Mouse (Mus musculus): ENCODE results near the gene Lrguk. TPM values are rescaled to one million over a fixed set of nuclear protein-coding genes. Genes with fewer than 3 reads are reported as not detected.

The Lrguk gene
- total RNA-seq, 1 experiment from 2014 or later: 0.67 TPM

DNA sequence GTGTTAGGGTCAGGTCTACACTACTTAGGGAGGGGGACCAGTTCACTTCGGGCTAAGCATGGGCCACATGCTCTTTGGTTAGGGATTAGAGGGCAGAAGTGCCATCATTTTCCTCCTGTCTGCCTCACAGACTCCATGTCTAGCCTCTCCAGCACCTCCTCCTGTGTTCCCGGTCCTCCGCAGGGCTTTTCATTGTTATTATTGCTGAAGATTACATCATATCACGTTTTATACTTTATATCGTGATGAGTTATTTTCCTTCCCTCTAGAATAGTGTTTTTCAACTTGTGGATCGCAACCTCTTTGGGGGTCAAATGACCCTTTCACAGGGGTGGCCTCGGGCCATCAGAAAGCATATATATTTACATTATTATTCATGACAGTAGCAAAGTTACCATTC lies 37.5 kb downstream of the Lrguk start:
- no peak for DNase-seq

DNA sequence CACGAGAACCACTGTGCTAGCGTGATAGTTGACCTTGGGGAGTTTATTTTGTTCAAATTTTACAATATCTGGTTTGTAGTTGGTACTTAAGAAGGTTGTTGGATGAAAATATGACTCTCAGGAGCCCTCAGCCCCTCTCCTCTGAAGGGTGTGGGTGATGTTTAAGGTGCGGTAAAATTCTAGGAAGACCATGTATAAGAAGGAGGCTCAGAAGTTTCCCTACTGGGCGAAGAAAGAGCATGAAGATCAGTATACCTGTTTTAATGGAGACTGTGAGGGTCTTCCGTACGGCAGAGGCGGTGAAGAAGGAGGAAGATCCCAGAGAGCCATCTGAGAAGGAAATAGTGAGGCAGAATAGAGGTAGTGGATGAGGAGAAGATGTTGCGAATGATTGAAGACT lies 38.0 kb downstream of the Lrguk start:
- no peak for DNase-seq

GRCm38 (mm10) chr6:34071936-34072335 lies 42.7 kb downstream of the Lrguk start:
- no peak for DNase-seq

DNA sequence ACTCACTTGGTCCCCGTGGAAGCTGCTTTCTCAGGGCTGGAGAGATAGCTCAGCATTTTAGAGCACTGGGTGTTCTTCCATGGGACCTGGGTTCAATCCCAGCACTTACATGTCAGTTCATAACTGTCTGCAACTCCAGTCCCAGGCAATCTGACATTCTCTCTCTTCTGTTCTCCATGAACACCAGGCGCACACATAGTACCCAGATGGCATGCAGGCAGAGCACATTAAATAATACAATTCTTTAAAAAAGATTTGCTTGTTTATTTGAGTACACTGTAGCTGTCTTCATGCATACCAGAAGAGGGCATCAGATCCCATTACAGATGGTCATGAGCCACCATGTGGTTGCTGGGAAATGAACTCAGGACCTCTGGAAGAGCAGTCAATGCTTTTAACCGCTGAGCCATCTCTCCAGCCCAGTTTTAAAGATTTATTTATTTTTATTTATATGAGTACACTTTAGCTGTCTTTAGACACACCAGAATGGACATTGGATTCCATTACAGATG lies 44.7 kb downstream of the Lrguk start:
- DNase-seq: no peak

GRCm38 (mm10) chr6:34075520-34075919 lies 46.3 kb downstream of the Lrguk start:
- DNase-seq: no peak

DNA sequence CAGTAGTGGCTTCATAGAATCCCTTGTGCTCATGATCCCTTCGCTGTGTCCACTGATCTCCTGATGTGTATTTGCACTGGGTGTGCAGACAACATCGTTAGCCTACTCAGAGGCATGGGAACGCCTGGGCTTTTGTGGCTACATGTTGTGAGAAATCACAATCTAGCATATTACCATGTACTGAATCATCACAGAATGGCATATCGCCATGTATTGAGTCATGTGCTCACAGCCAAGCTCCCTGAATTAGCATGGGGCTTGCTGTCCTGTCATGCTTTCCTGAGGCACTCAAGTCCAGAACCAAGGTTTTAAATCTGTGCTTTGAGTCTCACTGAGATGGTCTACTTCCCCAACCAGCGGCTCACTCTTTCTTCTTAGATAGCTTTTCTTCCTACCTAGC lies 54.2 kb downstream of the Lrguk start:
- DNase-seq: peak; percentile 33

GRCm38 (mm10) chr6:34087701-34088100 lies 58.5 kb downstream of the Lrguk start:
- no peak for DNase-seq

GRCm38 (mm10) chr6:34088986-34089385 lies 59.7 kb downstream of the Lrguk start:
- no peak for DNase-seq

- DNase-seq: no peak
These were observed 62.3 kb downstream of the Lrguk start for GRCm38 (mm10) chr6:34091537-34091936.

DNA sequence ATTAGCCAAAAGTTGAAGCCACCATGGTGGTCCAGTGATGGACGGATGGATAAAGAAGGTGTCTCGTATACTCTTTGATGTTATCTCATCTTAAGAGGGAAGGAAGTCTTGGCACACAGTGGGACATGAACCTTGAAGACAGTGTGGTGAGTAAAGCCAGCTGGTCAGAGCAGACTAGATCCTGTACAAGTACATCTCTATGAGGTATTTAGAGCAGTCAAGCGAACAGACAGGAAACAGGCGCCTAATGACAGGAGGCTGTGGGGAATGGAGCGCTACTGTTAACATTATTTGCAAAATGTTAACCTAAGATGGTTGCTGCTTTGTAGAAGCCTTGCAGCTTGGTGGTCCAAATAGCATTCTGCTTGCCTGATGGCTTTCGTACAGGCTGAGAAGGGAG lies 67.0 kb downstream of the Lrguk start:
- DNase-seq: no peak

DNA sequence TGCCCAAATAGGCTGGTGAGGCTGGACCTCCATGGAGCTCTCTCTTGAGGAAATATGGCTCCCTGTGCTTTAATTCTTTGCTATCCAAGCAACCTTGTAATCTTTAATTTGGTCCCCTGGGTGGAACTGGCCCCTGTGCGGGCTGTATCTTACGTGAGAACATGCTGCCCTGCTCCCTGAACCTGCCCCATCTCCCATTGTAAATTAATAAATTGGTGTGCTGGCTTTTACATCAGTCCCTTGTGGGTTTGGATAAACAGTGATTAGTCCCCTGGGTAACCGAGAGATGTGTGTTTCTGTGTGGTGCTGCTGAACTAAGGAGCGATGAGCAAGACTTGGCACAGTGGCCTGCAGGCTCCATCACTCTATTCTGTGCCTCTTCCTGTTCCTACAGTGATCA lies 67.7 kb downstream of the Lrguk start:
- no peak for DNase-seq

- no peak for DNase-seq
These were observed 70.5 kb downstream of the Lrguk start for GRCm38 (mm10) chr6:34099725-34100124.

DNA sequence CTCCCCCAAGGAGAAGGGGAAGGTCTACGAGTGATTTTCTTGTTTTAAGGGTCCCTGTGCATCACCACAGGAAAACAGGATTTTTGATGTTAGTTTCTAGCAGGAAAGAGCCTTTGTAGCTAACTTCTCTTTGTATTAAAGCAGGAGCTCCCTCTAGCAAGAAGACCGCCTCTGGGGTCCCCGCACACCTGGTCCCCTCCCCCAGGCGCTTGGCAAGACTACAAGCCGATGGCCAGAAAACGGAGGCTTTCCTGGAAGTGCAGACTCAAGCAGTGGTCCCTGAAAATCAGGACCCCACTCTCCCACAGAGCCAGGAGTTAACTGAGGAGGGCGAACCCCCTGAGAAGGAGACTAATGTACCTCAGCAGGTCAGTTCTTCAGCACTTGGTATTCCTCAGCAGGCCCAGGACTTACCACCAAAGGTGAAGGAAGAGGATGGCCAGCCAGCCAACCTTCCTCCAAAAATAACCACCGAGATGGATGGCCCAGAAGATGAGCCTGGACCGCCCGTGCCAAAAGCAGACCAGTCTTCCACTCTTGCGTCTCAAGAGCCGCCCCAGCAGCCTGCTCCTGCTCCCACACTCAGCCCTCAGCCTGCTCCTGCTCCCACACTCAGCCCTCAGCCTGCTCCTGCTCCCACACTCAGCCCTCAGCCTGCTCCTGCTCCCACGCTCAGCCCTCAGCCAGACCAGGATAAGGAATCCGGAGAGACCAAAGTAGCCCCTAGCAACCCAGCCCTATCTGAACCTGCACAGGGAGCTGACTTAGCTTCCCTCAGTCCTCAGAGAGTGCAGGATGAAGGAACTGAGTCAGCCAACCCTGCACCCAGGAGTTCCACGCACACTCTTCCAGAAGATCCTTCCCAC lies 72.5 kb downstream of the Lrguk start:
- DNase-seq: no peak

DNA sequence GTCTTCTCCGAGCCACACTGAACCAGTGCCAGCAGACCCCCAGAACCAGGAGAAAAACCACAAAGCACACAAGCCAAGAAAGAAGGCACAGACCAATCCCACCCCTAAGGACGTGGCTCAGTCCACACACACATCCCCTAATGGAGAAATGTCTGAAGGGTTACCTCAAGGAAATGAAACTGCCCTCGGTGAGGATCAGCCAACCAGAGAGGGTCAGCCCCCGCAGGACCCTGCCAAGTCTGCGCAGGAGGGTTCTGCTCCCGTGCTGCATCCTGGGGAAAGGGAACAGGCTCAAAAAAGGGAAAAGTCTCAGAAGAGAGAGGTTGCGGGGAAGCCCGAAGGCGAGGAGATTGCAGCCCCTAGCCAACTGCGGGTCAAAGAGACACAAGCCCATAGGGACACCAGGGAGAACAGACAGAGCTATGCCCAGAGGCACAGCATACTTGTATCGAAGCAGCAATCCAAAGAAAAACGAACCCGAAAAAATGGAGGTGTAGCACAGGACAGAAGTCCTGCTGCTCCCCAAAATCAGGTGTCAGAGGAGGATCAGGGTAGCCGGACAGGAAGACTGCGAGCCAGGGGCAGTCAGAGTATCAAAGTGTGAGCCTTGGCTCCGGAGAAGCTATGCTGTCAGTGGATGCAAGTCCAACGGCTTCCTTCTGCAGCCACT lies 74.1 kb downstream of the Lrguk start:
- DNase-seq: no peak

DNA sequence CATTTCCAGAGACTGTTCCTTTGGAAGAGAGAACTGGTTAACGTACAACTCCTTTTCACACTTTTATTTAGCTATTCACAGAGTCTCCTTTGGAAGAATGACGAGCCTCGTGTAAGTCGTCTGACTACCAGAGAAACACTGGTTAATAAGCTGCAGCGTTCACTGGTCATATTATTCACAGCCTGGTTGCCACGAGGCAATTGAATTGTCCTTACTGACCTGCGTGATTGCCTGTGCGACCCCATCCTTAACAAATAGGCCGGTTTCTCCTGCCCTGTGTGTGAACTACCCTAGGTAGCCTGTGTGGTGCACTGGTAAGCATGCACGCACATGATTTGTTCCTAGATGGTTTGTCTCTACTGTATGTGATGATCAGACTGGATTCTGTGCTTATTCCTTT lies 81.3 kb downstream of the Lrguk start:
- no peak for DNase-seq

DNA sequence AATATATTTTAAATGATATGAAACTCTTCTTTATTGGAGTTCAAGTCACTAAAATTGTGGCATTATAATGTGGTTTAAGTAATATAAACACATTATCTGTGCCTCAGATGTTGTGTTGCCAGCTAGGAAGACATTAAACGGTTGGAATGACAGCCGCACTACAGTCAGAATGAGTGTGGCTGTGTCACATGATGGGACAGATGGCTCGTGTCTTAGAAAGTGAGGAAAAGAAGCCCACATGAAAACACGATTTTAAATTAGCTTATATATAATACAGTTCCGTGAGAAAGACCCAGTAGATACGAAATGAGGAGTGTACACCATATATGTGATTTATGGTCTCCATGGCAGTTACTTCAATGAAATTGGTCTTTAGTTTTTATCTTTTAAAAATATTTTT lies 82.2 kb downstream of the Lrguk start:
- DNase-seq: no peak

GRCm38 (mm10) chr6:34116838-34117478 lies 87.7 kb downstream of the Lrguk start:
- no peak for DNase-seq

DNA sequence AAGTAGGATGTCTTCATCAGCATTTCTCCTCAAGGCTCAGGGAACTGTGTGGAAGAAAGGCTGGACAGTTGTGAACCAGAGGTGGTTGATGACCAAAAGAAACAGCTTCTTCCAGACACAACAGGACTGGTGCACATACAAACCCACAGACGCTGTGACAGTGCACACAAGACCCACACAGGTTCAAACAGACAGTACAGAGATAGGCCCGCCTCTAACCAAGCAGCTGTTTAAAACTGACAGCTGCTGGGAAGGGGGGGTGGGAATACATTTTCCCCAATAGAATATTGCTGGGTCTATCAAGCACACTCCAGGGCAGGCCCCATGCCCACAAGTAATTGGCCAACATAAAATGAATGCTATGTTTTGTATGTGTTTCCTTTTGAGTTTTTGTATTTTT lies 95.2 kb downstream of the Lrguk start:
- no peak for DNase-seq

DNA sequence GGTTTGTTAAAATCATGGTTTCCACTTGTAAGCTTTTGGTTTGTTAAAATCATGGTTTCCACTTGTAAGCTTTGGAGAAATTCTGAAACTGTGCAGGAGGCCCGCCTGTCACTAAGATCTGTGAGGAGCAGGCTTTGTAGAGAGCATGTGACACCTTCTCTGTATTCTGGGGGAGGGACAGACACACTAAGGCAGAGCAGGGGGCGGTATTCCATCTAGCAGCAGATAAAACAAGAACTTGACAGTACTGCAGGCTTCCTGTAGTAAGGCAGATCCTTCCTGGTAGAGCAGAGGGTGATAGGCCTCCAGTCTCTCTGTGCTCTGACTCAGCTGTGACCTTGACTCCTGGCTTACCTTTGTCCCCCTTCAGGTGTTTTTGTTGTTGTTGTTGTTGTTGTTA lies 100.0 kb downstream of the Lrguk start:
- DNase-seq: no peak

- no peak for DNase-seq
These were observed 103.1 kb downstream of the Lrguk start for GRCm38 (mm10) chr6:34132391-34132790.

GRCm38 (mm10) chr6:34138366-34138765 lies 109.1 kb downstream of the Lrguk start:
- DNase-seq: no peak

- DNase-seq: no peak
These were observed 113.7 kb downstream of the Lrguk start for GRCm38 (mm10) chr6:34142931-34143330.

DNA sequence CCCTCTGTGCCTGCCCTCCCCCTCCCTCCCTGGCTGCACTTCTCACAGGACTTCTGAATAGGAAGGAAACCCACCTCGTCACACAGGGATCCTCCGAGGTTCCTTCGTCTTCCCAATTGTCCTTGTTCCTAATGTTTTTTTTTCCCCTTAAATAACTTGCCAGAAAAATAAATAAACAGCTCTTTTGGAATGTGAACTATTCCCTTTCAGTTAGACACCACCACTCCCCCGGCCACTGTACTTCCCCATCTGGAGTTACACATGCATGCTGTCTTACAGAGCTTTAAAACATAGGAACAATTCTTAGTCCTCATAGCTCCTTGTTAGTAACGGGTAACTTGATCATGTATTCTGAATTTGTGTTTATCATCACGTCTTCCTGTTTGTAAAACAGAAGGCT lies 116.8 kb downstream of the Lrguk start:
- no peak for DNase-seq

Data from adrenal gland, postnatal 14 days (tissue).